Mouse (Mus musculus) layer of hippocampus, adult 6 months (tissue): ENCODE data around the gene Kifc1. TPM values are rescaled to one million over a fixed set of nuclear protein-coding genes. Genes with fewer than 3 reads are reported as not detected.

Experiments
- long read RNA-seq, 2 experiments: library from polyadenylated mRNA; unstranded; transcript quantifications; one replicate each; pipeline ENCODE4 v2.0.0; 2019 to 2020
- microRNA-seq: library from miRNA; unstranded; fragments of <30 nt; microRNA quantifications from one replicate; pipeline ENCODE4 v1.2.0, GENCODE M21; 2020
- polyA plus RNA-seq: library from polyadenylated mRNA; unstranded; fragments of <200 nt; fragmentation: Nextera tagmentation; gene quantifications from 2 replicates; pipeline ENCODE4 v1.2.3, GENCODE M21; 2021

The Kifc1 gene
- 0.51 TPM in 1 of 2 replicates, not detected in the other for polyA plus RNA-seq
- long read RNA-seq, experiment 1 = 0 reads
- long read RNA-seq, experiment 2, partial matches to known transcripts = 0 of 1 reads
- long read RNA-seq, experiment 2, other reads (novel, unspliced or antisense) = 1 of 1 reads

GRCm38 (mm10) chr17:33890533-33891059 is at the start of gene Kifc1:
TSS of gene Kifc1 (minus strand) at chr17:33890661.

GRCm38 (mm10) chr17:33929371-33930279 is 39.2 kb upstream of the Kifc1 start, which contains the start of gene Rgl2:
TSS of gene Rgl2 (plus strand) at chr17:33929543.

GRCm38 (mm10) chr17:33915671-33916250 is 25.3 kb upstream of the Kifc1 start, which contains the start of the genes Tapbp and Zbtb22:
TSS of gene Tapbp (plus strand) at chr17:33915899.
TSS of gene Zbtb22 (plus strand) at chr17:33915904.

GRCm38 (mm10) chr17:33909077-33909868 is 18.8 kb upstream of the Kifc1 start, which contains the start of gene Daxx:
TSS of gene Daxx (plus strand) at chr17:33909414.

GRCm38 (mm10) chr17:33904835-33905234 is 14.4 kb upstream of the Kifc1 start, which contains the start of gene Platr17:
TSS of gene Platr17 (plus strand) at chr17:33905135.

GRCm38 (mm10) chr17:33873537-33873936 is 16.9 kb downstream of the Kifc1 start, which contains the start of gene Gm7029:
TSS of gene Gm7029 (plus strand) at chr17:33873837.

GRCm38 (mm10) chr17:33842966-33843795 is 47.3 kb downstream of the Kifc1 start, which contains the start of gene Cd320:
TSS of gene Cd320 (plus strand) at chr17:33843091.

Small RNAs within 50 kb of the gene (microRNA-seq; reads per million reads assigned to microRNA genes)
- gene Gm27740 = not detected

Other genes with a start within 250 kb of the Kifc1 start
- 45.8 and 55.2 TPM in 2 replicates for gene Hnrnpm, start 203.8 kb downstream of the Kifc1 start, polyA plus RNA-seq
- gene March2, start 172.0 kb downstream of the Kifc1 start, polyA plus RNA-seq = 33.7 and 36.0 TPM in 2 replicates
- 642 and 757 TPM in 2 replicates for gene Rab11b, start 130.1 kb downstream of the Kifc1 start, polyA plus RNA-seq
- gene Angptl4, start 108.8 kb downstream of the Kifc1 start, polyA plus RNA-seq = 4.1 and 4.8 TPM in 2 replicates
- 18.6 and 21.5 TPM in 2 replicates for gene Kank3, start 80.1 kb downstream of the Kifc1 start, polyA plus RNA-seq
- 3,625 and 3,721 TPM in 2 replicates for gene Rps28, start 66.1 kb downstream of the Kifc1 start, polyA plus RNA-seq
- 965 and 1,137 TPM in 2 replicates for gene Ndufa7, start 66.1 kb downstream of the Kifc1 start, polyA plus RNA-seq
- 51.3 and 62.0 TPM in 2 replicates for gene Cd320, start 47.6 kb downstream of the Kifc1 start, polyA plus RNA-seq
- not detected in 2 replicates for gene Gm7029, start 16.8 kb downstream of the Kifc1 start, polyA plus RNA-seq
- 0.60 and 0.75 TPM in 2 replicates for gene Platr17, start 14.5 kb upstream of the Kifc1 start, polyA plus RNA-seq
- 18.8 and 19.0 TPM in 2 replicates for gene Daxx, start 18.8 kb upstream of the Kifc1 start, polyA plus RNA-seq
- gene Tapbp, start 25.2 kb upstream of the Kifc1 start, polyA plus RNA-seq = 28.3 and 30.0 TPM in 2 replicates
- gene Zbtb22, start 25.2 kb upstream of the Kifc1 start, polyA plus RNA-seq = 4.5 and 4.6 TPM in 2 replicates
- gene Rgl2, start 38.9 kb upstream of the Kifc1 start, polyA plus RNA-seq = 4.3 and 4.4 TPM in 2 replicates
- 105 and 106 TPM in 2 replicates for gene Pfdn6, start 49.7 kb upstream of the Kifc1 start, polyA plus RNA-seq
- 5.0 and 6.5 TPM in 2 replicates for gene Wdr46, start 50.0 kb upstream of the Kifc1 start, polyA plus RNA-seq
- gene B3galt4, start 60.8 kb upstream of the Kifc1 start, polyA plus RNA-seq = 2.0 and 2.1 TPM in 2 replicates
- gene Vps52, start 65.2 kb upstream of the Kifc1 start, polyA plus RNA-seq = 48.0 and 48.1 TPM in 2 replicates
- 812 and 816 TPM in 2 replicates for gene Rps18, start 65.3 kb upstream of the Kifc1 start, polyA plus RNA-seq
- 37.2 and 44.8 TPM in 2 replicates for gene H2-K1, start 109.7 kb upstream of the Kifc1 start, polyA plus RNA-seq
- gene Ring1, start 134.0 kb upstream of the Kifc1 start, polyA plus RNA-seq = 3.7 TPM in 2 replicates
- 42.0 and 44.5 TPM in 2 replicates for gene H2-Ke6, start 137.4 kb upstream of the Kifc1 start, polyA plus RNA-seq
- 68.1 and 70.9 TPM in 2 replicates for gene Slc39a7, start 141.0 kb upstream of the Kifc1 start, polyA plus RNA-seq
- gene Rxrb, start 141.2 kb upstream of the Kifc1 start, polyA plus RNA-seq = 10.4 and 11.9 TPM in 2 replicates
- 0.26 and 0.31 TPM in 2 replicates for gene Col11a2, start 148.8 kb upstream of the Kifc1 start, polyA plus RNA-seq
- 1.9 TPM in 2 replicates for gene H2-Oa, start 201.7 kb upstream of the Kifc1 start, polyA plus RNA-seq
- gene H2-DMa, start 228.9 kb upstream of the Kifc1 start, polyA plus RNA-seq = 41.6 and 44.5 TPM in 2 replicates
- gene Brd2, start 232.0 kb upstream of the Kifc1 start, polyA plus RNA-seq = 39.6 and 50.6 TPM in 2 replicates